Mouse (Mus musculus): Measurements from ENCODE around the gene AC109138.7.

Gene AC109138.7

DNA sequence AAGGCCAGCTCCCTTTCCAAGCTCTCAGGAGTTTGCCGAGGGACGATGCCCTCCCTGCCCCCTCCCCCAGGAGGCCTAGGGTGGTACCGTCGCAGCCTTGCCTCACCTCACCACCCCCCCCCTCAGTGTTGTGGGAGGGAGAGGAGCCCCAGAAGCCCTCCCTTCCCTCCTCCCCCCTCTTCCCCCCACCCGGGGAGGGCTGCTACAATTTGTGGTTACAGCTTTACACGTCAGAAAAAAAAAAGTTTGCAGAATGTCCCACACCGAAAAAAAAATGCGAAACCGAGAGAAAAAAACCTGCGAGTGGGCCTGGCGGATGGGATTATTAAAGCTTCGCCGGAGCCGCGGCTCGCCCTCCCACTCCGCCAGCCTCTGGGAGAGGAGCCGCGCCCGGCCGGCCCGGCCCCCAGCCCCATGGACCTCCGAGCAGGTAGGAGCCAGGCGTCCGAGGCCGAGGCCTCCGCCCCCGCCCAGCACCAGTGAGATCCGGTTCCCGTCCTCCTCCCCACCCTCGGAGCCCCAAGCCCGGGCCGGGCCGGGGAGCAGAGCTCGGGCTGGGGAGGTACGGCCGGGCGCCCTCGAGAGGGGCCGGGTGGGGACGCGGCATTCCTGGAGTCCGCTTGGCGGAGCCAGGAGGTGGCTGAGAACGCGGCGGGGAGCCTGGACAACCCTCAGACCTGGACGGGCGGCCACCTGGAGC lies at the start of gene AC109138.7, which contains the start of gene Clcf1:
AC109138.7 (plus strand) TSS at position 287 of the 700 bp plus-strand sequence.
Clcf1 (plus strand) TSS at position 168 of the 700 bp plus-strand sequence.
- DNase-seq (ENCODE audit: low spot score in 2 of 2), result peak; percentile 43 to 49

- DNase-seq (ENCODE audit: low spot score in 2 of 2), result no peak
These were observed 49.4 kb upstream of the AC109138.7 start for GRCm38 (mm10) chr19:4164721-4165120.

- no peak for DNase-seq (ENCODE audit: low spot score in 2 of 2)
These were observed 47.3 kb upstream of the AC109138.7 start for GRCm38 (mm10) chr19:4166678-4167476.

- peak; percentile 99 to 100 for DNase-seq (ENCODE audit: low spot score in 2 of 2)
These were observed 44.8 kb upstream of the AC109138.7 start for GRCm38 (mm10) chr19:4169378-4169784.

DNA sequence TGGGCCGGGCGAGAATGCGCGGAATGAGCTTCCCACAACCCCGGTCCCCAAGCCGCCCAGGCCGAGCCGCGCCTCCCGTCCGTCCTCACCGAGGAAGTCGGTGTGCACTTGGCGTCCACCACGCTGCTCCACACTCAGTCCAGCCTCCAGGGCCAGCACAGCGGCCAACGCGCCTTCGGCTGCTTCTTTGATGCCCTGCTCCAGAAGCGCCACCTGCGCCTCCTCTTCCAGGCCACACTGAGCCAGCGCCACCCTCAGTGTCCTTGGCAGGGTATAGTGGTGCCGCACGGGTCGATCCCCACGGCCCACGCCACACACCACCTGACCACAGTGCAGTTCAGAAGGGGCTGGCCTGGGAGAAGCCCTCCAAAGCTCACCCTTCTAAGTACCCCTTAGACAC lies 44.3 kb upstream of the AC109138.7 start:
- DNase-seq (ENCODE audit: low spot score in 2 of 2), result no peak

- DNase-seq (ENCODE audit: low spot score in 2 of 2), result no peak
These were observed 43.3 kb upstream of the AC109138.7 start for GRCm38 (mm10) chr19:4170723-4171392.

- no peak for DNase-seq (ENCODE audit: low spot score in 2 of 2)
These were observed 42.5 kb upstream of the AC109138.7 start for GRCm38 (mm10) chr19:4171393-4172290.

- DNase-seq (ENCODE audit: low spot score in 2 of 2), result no peak
These were observed 41.2 kb upstream of the AC109138.7 start for GRCm38 (mm10) chr19:4172925-4173324.

GRCm38 (mm10) chr19:4175368-4175947 lies 38.7 kb upstream of the AC109138.7 start, which contains the start of gene Carns1:
Gene Carns1 (minus strand): TSS chr19:4175479.
- DNase-seq (ENCODE audit: low spot score in 2 of 2), result no peak

DNA sequence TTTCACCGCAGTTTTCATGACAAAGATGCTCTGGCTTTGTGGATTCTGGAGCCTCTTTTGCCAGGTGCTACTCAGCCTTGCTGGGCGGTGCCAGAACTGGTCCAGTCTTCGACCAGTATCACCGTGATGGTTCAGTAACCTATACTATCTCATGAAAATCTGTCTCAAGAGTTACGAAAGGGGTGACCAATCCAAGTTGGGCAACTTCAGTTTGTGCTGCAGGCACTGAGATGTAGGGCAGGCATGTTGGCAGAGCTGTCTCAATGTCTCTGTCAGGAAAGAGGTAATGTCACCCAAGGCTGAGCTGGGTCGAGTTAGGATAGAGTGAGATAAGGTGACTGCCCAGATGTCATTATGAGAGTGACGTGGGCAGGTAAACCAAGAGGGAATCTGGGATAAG lies 33.7 kb upstream of the AC109138.7 start:
- DNase-seq (ENCODE audit: low spot score in 2 of 2), result no peak

DNA sequence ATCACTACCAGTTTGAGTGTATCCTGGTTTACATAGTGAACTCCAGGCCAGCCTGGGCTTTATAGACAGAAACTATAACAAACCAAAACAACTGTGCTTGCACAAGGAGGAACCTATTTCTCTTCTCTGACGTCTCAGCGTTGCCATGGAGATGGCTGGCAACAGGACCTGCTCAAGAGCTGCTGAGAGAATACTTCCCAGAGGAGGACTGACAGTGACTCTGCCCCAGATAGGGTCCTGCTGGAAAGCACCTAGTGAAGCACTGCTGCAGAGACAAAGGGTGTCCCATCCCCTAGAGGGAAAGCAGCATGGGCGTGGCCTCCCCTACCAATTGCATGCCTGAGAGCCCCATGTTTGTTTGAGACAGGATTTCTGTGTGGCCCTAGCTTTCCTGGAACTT lies 32.3 kb upstream of the AC109138.7 start:
- peak in 1 of 2 experiments; percentile 59 for DNase-seq (ENCODE audit: low spot score in 2 of 2)

DNA sequence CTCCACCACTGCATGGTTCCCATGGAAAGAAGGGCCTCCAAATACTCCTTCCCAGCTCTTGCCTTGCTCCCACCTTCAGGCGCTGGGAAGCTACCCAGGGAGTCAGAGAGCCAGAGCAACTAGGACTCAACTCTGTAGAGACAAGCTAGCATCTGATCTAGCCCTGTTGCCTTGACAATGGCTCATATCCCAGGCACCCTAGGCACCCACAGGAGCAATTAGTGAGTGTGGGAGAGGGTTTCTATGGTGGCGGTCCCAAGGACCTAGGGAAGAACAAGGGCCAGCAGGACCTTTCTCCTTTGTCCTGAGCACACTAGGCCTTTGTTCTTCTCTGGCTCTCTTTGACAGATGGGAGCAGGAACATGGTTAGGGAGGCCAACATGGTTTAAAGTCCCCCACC lies 30.5 kb upstream of the AC109138.7 start:
- DNase-seq (ENCODE audit: low spot score in 2 of 2), result no peak

GRCm38 (mm10) chr19:4184976-4185975 lies 28.9 kb upstream of the AC109138.7 start:
- no peak for DNase-seq (ENCODE audit: low spot score in 2 of 2)

GRCm38 (mm10) chr19:4187303-4187702 lies 26.9 kb upstream of the AC109138.7 start:
- no peak for DNase-seq (ENCODE audit: low spot score in 2 of 2)

DNA sequence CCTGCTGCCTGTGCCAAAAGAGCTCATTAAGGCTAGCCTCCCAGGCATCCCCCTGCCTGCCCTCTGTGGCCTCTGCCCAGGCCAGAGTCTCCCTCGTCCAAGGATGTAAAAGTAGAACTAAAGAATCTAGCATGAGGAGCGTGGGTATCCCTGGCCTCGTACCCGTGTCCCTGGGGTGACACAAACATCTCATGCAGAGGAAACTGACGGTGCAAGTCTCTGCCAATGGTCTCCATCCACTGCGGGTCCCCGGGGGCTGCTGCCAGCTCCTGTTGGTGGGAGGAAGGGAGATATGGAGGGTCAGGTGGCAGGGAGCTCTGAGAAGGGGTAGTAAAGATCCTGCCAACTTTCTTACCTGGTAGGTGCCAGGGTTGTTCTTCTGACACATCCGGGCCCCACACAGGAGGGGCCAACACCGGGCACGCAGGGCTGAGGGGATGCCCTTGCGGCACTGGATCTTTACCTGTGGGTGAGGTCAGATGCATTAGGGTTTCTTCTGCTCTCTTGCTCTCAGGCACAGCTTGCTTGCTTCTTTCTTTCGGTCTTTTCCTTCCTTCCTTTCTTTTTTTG lies 25.0 kb upstream of the AC109138.7 start:
- DNase-seq (ENCODE audit: low spot score in 2 of 2), result no peak

DNA sequence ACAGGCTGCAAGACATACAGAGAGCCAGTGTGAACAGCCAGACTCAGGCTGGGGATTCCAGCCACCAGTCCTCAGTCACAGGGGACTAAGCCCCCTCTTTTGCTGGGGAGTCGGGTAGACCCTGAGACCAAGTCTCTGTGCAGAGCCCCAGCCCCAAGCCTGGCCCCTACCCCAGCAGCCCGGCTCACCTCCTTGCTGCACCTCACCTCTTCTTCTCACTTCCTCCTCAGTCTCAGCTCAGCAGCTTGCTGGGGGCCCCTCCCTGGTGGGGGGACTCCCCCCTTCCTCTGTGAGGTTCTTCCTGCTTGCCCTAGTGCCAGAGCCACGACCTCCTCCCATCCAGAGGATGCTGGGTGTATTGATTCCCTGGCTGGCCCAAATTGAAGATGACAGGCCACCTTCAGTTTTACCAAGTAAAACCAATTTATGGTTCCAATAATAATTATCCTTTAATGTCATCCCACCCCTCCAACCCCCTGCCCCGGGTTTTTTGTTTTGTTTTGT lies 23.3 kb upstream of the AC109138.7 start, which contains the start of gene Tbc1d10c:
Tbc1d10c (minus strand) TSS at position 454 of the 504 bp plus-strand sequence.
- no peak for DNase-seq (ENCODE audit: low spot score in 2 of 2)

- DNase-seq (ENCODE audit: low spot score in 2 of 2), result peak; percentile 88 to 96
These were observed 22.5 kb upstream of the AC109138.7 start, which contains the start of gene Ppp1ca for GRCm38 (mm10) chr19:4191528-4192250. Gene Ppp1ca (plus strand): TSS chr19:4192065.
